Mouse (Mus musculus): ENCODE measurements around the gene Gm48551.

Gm48551 gene

GRCm38 (mm10) chr10:81403511-81403910, 19.2 kb downstream of the Gm48551 start:
- no peak for DNase-seq (ENCODE audit: extremely low spot score, low read depth, low spot score)

GRCm38 (mm10) chr10:81404082-81404481, 19.8 kb downstream of the Gm48551 start:
- no peak for DNase-seq (ENCODE audit: extremely low spot score, low read depth, low spot score)

- DNase-seq (ENCODE audit: extremely low spot score, low read depth, low spot score) = no peak
These were observed 20.5 kb downstream of the Gm48551 start for GRCm38 (mm10) chr10:81404720-81405119.

- DNase-seq (ENCODE audit: extremely low spot score, low read depth, low spot score) = no peak
These were observed 21.4 kb downstream of the Gm48551 start for GRCm38 (mm10) chr10:81405588-81406201.

GRCm38 (mm10) chr10:81406504-81407440, 22.5 kb downstream of the Gm48551 start:
- no peak for DNase-seq (ENCODE audit: extremely low spot score, low read depth, low spot score)

- no peak for DNase-seq (ENCODE audit: extremely low spot score, low read depth, low spot score)
These were observed 23.5 kb downstream of the Gm48551 start for GRCm38 (mm10) chr10:81407539-81408423.

GRCm38 (mm10) chr10:81408424-81408729, 24.1 kb downstream of the Gm48551 start:
- DNase-seq (ENCODE audit: extremely low spot score, low read depth, low spot score) = no peak

GRCm38 (mm10) chr10:81408871-81409291, 24.6 kb downstream of the Gm48551 start:
- DNase-seq (ENCODE audit: extremely low spot score, low read depth, low spot score) = no peak

- DNase-seq (ENCODE audit: extremely low spot score, low read depth, low spot score) = no peak
These were observed 25.1 kb downstream of the Gm48551 start for GRCm38 (mm10) chr10:81409330-81409729.

- no peak for DNase-seq (ENCODE audit: extremely low spot score, low read depth, low spot score)
These were observed 26.1 kb downstream of the Gm48551 start for GRCm38 (mm10) chr10:81410350-81410749.

GRCm38 (mm10) chr10:81410981-81411380, 26.7 kb downstream of the Gm48551 start:
- no peak for DNase-seq (ENCODE audit: extremely low spot score, low read depth, low spot score)

- no peak for DNase-seq (ENCODE audit: extremely low spot score, low read depth, low spot score)
These were observed 27.5 kb downstream of the Gm48551 start for GRCm38 (mm10) chr10:81411471-81412400.

- DNase-seq (ENCODE audit: extremely low spot score, low read depth, low spot score) = no peak
These were observed 28.5 kb downstream of the Gm48551 start for GRCm38 (mm10) chr10:81412586-81413309.

GRCm38 (mm10) chr10:81413310-81414261, 29.3 kb downstream of the Gm48551 start:
- no peak for DNase-seq (ENCODE audit: extremely low spot score, low read depth, low spot score)

GRCm38 (mm10) chr10:81414682-81415081, 30.4 kb downstream of the Gm48551 start:
- DNase-seq (ENCODE audit: extremely low spot score, low read depth, low spot score) = no peak

- DNase-seq (ENCODE audit: extremely low spot score, low read depth, low spot score) = no peak
These were observed 30.9 kb downstream of the Gm48551 start for GRCm38 (mm10) chr10:81415146-81415545.

GRCm38 (mm10) chr10:81415549-81416310, 31.5 kb downstream of the Gm48551 start:
- DNase-seq (ENCODE audit: extremely low spot score, low read depth, low spot score) = no peak

Measured in hindlimb bud, embryonic 11.5 days (tissue).